Mouse (Mus musculus) MEL (cell line): ENCODE measurements around the gene Zfp36l1. TPM values are rescaled to one million over a fixed set of nuclear protein-coding genes. Genes with fewer than 3 reads are reported as not detected.

ENCODE experiments used
- DNase-seq: peaks from one replicate; pipeline ENCODE4 v3.0.0; 2011; ENCODE audit warnings: low read depth, low spot score
- H3K27ac ChIP-seq: 2 replicates; pipeline ENCODE4 v1.5.1; 2012; ENCODE audit warnings: low read depth, mild to moderate bottlenecking, control low read depth, low read length, moderate library complexity; ENCODE audit not compliant: control insufficient read depth
- H3K27me3 ChIP-seq, 2 experiments: fragments of 150-350 bp in 1 of 2; sonication (generic) in 1 of 2; 2 replicates each; pipeline ENCODE4 v1.6.1; 2012; ENCODE audit warnings: low read length in 2 of 2, mild to moderate bottlenecking in 2 of 2, improper control_type of control experiment in 1 of 2, moderate library complexity in 1 of 2; ENCODE audit not compliant: insufficient read depth in 2 of 2, control insufficient read depth in 1 of 2
- H3K36me3 ChIP-seq, 2 experiments: 2 replicates each; pipeline ENCODE4 v1.6.1; 2012 to 2014; ENCODE audit warnings: low read length in 2 of 2, improper control_type of control experiment in 1 of 2, inconsistent platforms in 1 of 2, mild to moderate bottlenecking in 1 of 2; ENCODE audit not compliant: insufficient read depth in 2 of 2, control insufficient read depth in 1 of 2
- H3K4me1 ChIP-seq, 2 experiments: fragments of 150-350 bp in 1 of 2; sonication (generic) in 1 of 2; 2 replicates each; pipeline ENCODE4 v1.6.1; 2012; ENCODE audit warnings: low read length in 2 of 2, improper control_type of control experiment in 1 of 2, mild to moderate bottlenecking in 1 of 2; ENCODE audit not compliant: insufficient read depth in 2 of 2, control insufficient read depth in 1 of 2
- H3K4me3 ChIP-seq, 2 experiments: fragments of 150-350 bp in 1 of 2; sonication (generic) in 1 of 2; 2 replicates each; pipeline ENCODE4 v1.5.1; 2012; ENCODE audit warnings: low read depth in 2 of 2, low read length in 2 of 2, mild to moderate bottlenecking in 2 of 2, moderate library complexity in 2 of 2, control low read depth in 1 of 2, improper control_type of control experiment in 1 of 2; ENCODE audit not compliant: control insufficient read depth in 1 of 2, insufficient read depth in 1 of 2
- H3K79me2 ChIP-seq: 2 replicates; pipeline ENCODE4 v1.6.1; 2012; ENCODE audit warnings: mild to moderate bottlenecking, low read length, moderate library complexity; ENCODE audit not compliant: control insufficient read depth, poor library complexity, insufficient read depth
- H3K9ac ChIP-seq: 2 replicates; pipeline ENCODE4 v1.6.1; 2012; ENCODE audit warnings: low read depth, mild to moderate bottlenecking, control low read depth, low read length, moderate library complexity; ENCODE audit not compliant: control insufficient read depth, poor library complexity, severe bottlenecking
- H3K9me3 ChIP-seq: fragments of 150-350 bp; sonication (generic); replicated peaks from 2 replicates; pipeline ENCODE4 v1.6.1; 2012; ENCODE audit warnings: mild to moderate bottlenecking, low read length, improper control_type of control experiment, moderate library complexity; ENCODE audit not compliant: insufficient read depth
- BHLHE40 ChIP-seq: IDR thresholded peaks from 2 replicates; pipeline ENCODE4 v1.6.1; 2012; ENCODE audit warnings: low read depth, mild to moderate bottlenecking, inconsistent platforms, low read length, improper control_type of control experiment, borderline replicate concordance
- CHD1 ChIP-seq: IDR thresholded peaks from 2 replicates; pipeline ENCODE4 v1.6.1; 2012; ENCODE audit warnings: low read depth, mild to moderate bottlenecking, inconsistent platforms, low read length, improper control_type of control experiment
- CHD2 ChIP-seq: IDR thresholded peaks from 2 replicates; pipeline ENCODE4 v1.6.1; 2011; ENCODE audit warnings: low read length, improper control_type of control experiment
- CTCF ChIP-seq, 3 experiments: IDR thresholded peaks in 2 of 3; conservative IDR thresholded peaks in 1 of 3; 2 replicates each; pipeline ENCODE4 v1.5.1; 2011 to 2012; ENCODE audit warnings: low read length in 3 of 3, low read depth in 2 of 3, mild to moderate bottlenecking in 2 of 3, improper control_type of control experiment in 1 of 3, inconsistent platforms in 1 of 3, mixed read lengths in 1 of 3, moderate library complexity in 1 of 3; ENCODE audit not compliant: control insufficient read depth in 1 of 3, insufficient read depth in 1 of 3, poor library complexity in 1 of 3, severe bottlenecking in 1 of 3
- ETS1 ChIP-seq: IDR thresholded peaks from 2 replicates; pipeline ENCODE4 v1.6.1; 2012; ENCODE audit warnings: low read depth, mild to moderate bottlenecking, inconsistent platforms, low read length, improper control_type of control experiment, moderate library complexity
- GABPA ChIP-seq: IDR thresholded peaks from 2 replicates; pipeline ENCODE4 v1.6.1; 2012; ENCODE audit warnings: low read depth, mild to moderate bottlenecking, inconsistent platforms, low read length, improper control_type of control experiment, moderate library complexity
- HCFC1 ChIP-seq: IDR thresholded peaks from 2 replicates; pipeline ENCODE4 v1.6.1; 2012; ENCODE audit warnings: low read depth, mild to moderate bottlenecking, inconsistent platforms, low read length, improper control_type of control experiment, moderate library complexity
- JUND ChIP-seq: IDR thresholded peaks from 2 replicates; pipeline ENCODE4 v1.6.1; 2011; ENCODE audit warnings: low read depth, mild to moderate bottlenecking, improper control_type of control experiment, low read length
- KAT2A ChIP-seq: conservative IDR thresholded peaks from 2 replicates; pipeline ENCODE4 v1.6.1; 2012; ENCODE audit warnings: low read depth, low read length, improper control_type of control experiment, inconsistent platforms
- MAX ChIP-seq: IDR thresholded peaks from 2 replicates; pipeline ENCODE4 v1.6.1; 2011; ENCODE audit warnings: low read length, improper control_type of control experiment
- MAZ ChIP-seq: IDR thresholded peaks from 2 replicates; pipeline ENCODE4 v1.6.1; 2012; ENCODE audit warnings: low read depth, mild to moderate bottlenecking, inconsistent platforms, low read length, improper control_type of control experiment
- MEF2A ChIP-seq: IDR thresholded peaks from 2 replicates; pipeline ENCODE4 v1.6.1; 2014; ENCODE audit warnings: low read depth, mild to moderate bottlenecking, inconsistent platforms, low read length, improper control_type of control experiment; ENCODE audit not compliant: poor library complexity, insufficient replicate concordance, severe bottlenecking; ENCODE audit errors: extremely low read depth
- MXI1 ChIP-seq: IDR thresholded peaks from 2 replicates; pipeline ENCODE4 v1.6.1; 2011; ENCODE audit warnings: mild to moderate bottlenecking, low read depth, low read length, improper control_type of control experiment
- MYB ChIP-seq: IDR thresholded peaks from 2 replicates; pipeline ENCODE4 v1.6.1; 2011; ENCODE audit warnings: mild to moderate bottlenecking, low read depth, low read length, improper control_type of control experiment
- NRF1 ChIP-seq: IDR thresholded peaks from 2 replicates; pipeline ENCODE4 v1.6.1; 2014; ENCODE audit warnings: low read depth, mild to moderate bottlenecking, inconsistent platforms, low read length, improper control_type of control experiment, moderate library complexity; ENCODE audit not compliant: poor library complexity, insufficient read depth, severe bottlenecking
- POLR2A ChIP-seq, 2 experiments: IDR thresholded peaks; 2 replicates each; pipeline ENCODE4 v1.6.1; 2011 to 2012; ENCODE audit warnings: low read length in 2 of 2, mild to moderate bottlenecking in 2 of 2, control low read depth in 1 of 2, improper control_type of control experiment in 1 of 2, low read depth in 1 of 2, moderate library complexity in 1 of 2; ENCODE audit not compliant: control insufficient read depth in 1 of 2, insufficient read depth in 1 of 2, poor library complexity in 1 of 2
- RAD21 ChIP-seq: IDR thresholded peaks from 2 replicates; pipeline ENCODE4 v1.6.1; 2011; ENCODE audit warnings: mild to moderate bottlenecking, low read depth, low read length, improper control_type of control experiment
- SIN3A ChIP-seq: IDR thresholded peaks from 2 replicates; pipeline ENCODE4 v1.6.1; 2012; ENCODE audit warnings: low read length, improper control_type of control experiment, inconsistent platforms
- TAL1 ChIP-seq: IDR thresholded peaks from 2 replicates; pipeline ENCODE4 v1.6.1; 2012; ENCODE audit warnings: mild to moderate bottlenecking, inconsistent platforms, low read length, moderate library complexity, mixed read lengths
- TBP ChIP-seq: IDR thresholded peaks from 2 replicates; pipeline ENCODE4 v1.8.0; 2011; ENCODE audit warnings: low read depth, low read length, improper control_type of control experiment
- TCF12 ChIP-seq: IDR thresholded peaks from 2 replicates; pipeline ENCODE4 v1.6.1; 2014; ENCODE audit warnings: low read depth, mild to moderate bottlenecking, inconsistent platforms, low read length, improper control_type of control experiment, moderate library complexity
- UBTF ChIP-seq: IDR thresholded peaks from 2 replicates; pipeline ENCODE4 v1.6.1; 2012; ENCODE audit warnings: low read depth, mild to moderate bottlenecking, inconsistent platforms, low read length, improper control_type of control experiment, moderate library complexity, borderline replicate concordance; ENCODE audit not compliant: insufficient read depth
- USF2 ChIP-seq, 2 experiments: IDR thresholded peaks; 2 replicates each; pipeline ENCODE4 v1.6.1; 2011 to 2012; ENCODE audit warnings: improper control_type of control experiment in 2 of 2, low read length in 2 of 2, borderline replicate concordance in 1 of 2, inconsistent platforms in 1 of 2, low read depth in 1 of 2, mild to moderate bottlenecking in 1 of 2; ENCODE audit not compliant: insufficient read depth in 1 of 2
- ZC3H11A ChIP-seq: IDR thresholded peaks from 2 replicates; pipeline ENCODE4 v1.6.1; 2012; ENCODE audit warnings: low read depth, mild to moderate bottlenecking, inconsistent platforms, low read length, improper control_type of control experiment
- ZNF384 ChIP-seq: IDR thresholded peaks from 2 replicates; pipeline ENCODE4 v1.6.1; 2012; ENCODE audit warnings: low read depth, mild to moderate bottlenecking, inconsistent platforms, low read length, improper control_type of control experiment
- polyA plus RNA-seq, 2 experiments: library from polyadenylated mRNA; stranded (reverse) in 1 of 2; unstranded in 1 of 2; fragments of >175 nt in 1 of 2; fragments of >200 nt in 1 of 2; gene quantifications; 2 replicates each; pipeline versions ENCODE4 v1.2.1 to v1.2.4; 2012; ENCODE audit warnings: low replicate concordance in 2 of 2, low read depth in 1 of 2; ENCODE audit not compliant: insufficient read length in 2 of 2, insufficient read depth in 1 of 2, missing spikeins in 1 of 2
- total RNA-seq: library from RNA; depleted of rRNA; stranded (reverse); fragments of 300-350 nt; gene quantifications from 2 replicates; pipeline ENCODE4 v1.2.3, GENCODE M21; 2012

Gene Zfp36l1
- total and polyA plus RNA-seq, 3 experiments = 1.2 to 22.5 TPM; not detected in 1

DNA sequence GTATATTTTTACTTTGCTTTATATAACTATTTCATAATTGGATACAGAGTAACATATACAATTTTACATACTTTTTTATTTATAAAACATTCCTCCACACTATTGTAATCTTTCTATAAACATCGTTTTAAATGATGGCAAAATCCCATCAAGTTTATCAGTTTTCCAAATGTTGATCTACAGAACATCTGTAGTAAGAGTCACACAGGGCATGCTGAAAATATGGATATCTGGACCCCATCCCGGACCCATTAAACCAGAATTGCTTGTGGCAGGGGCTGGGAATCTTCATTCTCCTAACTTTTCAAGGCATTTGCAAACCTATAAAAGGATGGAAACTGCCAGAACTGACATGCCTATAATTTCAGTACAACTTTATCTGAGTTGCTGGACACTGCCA lies 38.5 kb downstream of the Zfp36l1 start:
- Histone ChIP-seq H3K79me2 (no peaks in the 10 kb centered on the region), H3K4me3 (no peak overlapping the region), H3K36me3 (no peaks in the 10 kb centered on the region), H3K9ac (no peak overlapping the region), H3K4me1 (no peaks in the 10 kb centered on the region), H3K27me3 (peaks cover 0 to 2% of the 10 kb centered on the region in 2 experiments; a peak in 2 of 4 replicates), H3K27ac (no peak overlapping the region), H3K9me3 (no peaks in the 10 kb centered on the region)
- DNase-seq = no peak
- TF ChIP-seq MAX = no peak
- TF ChIP-seq TAL1 = no peak
- no peak for TF ChIP-seq CHD2
- no peak for TF ChIP-seq ZNF384
- TF ChIP-seq MAZ = no peak
- no peak for TF ChIP-seq UBTF

DNA sequence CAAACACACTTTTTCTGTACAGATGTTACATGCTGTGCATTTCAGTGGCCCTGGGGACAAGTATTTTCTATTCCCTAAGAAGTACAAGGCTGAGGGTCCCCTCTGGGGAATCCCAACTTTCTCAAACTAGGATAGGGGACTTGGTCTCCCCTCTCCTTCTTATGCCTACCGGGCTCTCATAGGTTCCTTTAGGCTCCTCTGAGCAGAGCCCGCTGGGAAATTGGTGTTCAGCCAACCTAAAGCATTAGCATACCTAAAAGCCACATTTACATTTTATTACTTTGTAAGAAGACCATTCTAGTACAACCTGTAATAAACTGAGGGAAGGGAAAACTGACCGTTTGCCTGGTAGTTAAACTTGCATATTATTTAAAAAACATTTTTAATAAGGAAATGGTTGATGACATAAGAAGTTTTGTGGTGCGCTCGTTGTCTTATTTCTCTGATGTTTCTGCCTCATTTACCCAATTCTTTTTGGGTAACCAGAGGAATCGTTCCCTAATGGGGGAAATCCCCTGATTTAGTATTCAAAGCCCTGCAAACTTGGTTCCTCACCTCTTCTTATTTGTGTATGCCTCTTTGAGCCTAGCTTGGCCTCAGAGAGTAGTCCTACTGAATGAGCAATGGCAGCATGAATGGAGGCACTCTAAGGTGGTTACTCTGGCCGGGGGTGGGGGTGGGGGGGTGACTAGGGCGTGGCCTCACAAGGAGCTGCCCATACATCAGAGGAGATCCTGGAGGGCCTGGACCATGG lies 42.1 kb downstream of the Zfp36l1 start:
- no peak for DNase-seq
- Histone ChIP-seq H3K9me3 (no peaks in the 10 kb centered on the region), H3K9ac (no peak overlapping the region), H3K79me2 (no peaks in the 10 kb centered on the region), H3K4me1 (no peaks in the 10 kb centered on the region), H3K4me3 (no peak overlapping the region), H3K27ac (no peak overlapping the region), H3K36me3 (no peaks in the 10 kb centered on the region), H3K27me3 (peaks cover 0 to 2% of the 10 kb centered on the region in 2 experiments; a peak in 2 of 4 replicates)
- TF ChIP-seq MYB = no peak
- TF ChIP-seq MEF2A = no peak
- no peak for TF ChIP-seq CTCF (IDR thresholded peaks at IDR 0.05 in 2 of 3, conservative IDR thresholded peaks at IDR 0.05 in 1 of 3; ENCODE audit: control insufficient read depth in 1 of 3, insufficient read depth in 1 of 3, low read depth in 2 of 3, low read length in 3 of 3, poor library complexity in 1 of 3, severe bottlenecking in 1 of 3)
- TF ChIP-seq ZC3H11A = no peak
- no peak for TF ChIP-seq NRF1
- no peak for TF ChIP-seq MXI1
- TF ChIP-seq TCF12 = no peak
- TF ChIP-seq CHD1 = no peak
- TF ChIP-seq POLR2A (IDR thresholded peaks at IDR 0.05; ENCODE audit: control insufficient read depth in 1 of 2, insufficient read depth in 1 of 2, low read depth in 1 of 2, low read length in 2 of 2, poor library complexity in 1 of 2) = no peak
- TF ChIP-seq ZNF384 = no peak
- TF ChIP-seq HCFC1 = no peak
- no peak for TF ChIP-seq USF2 (IDR thresholded peaks at IDR 0.05; ENCODE audit: borderline replicate concordance in 1 of 2, insufficient read depth in 1 of 2, low read depth in 1 of 2, low read length in 2 of 2)
- no peak for TF ChIP-seq GABPA
- TF ChIP-seq RAD21 = no peak
- TF ChIP-seq TBP = no peak
- TF ChIP-seq BHLHE40 = no peak
- no peak for TF ChIP-seq JUND
- TF ChIP-seq KAT2A = no peak
- no peak for TF ChIP-seq SIN3A
- TF ChIP-seq ETS1 = no peak
